Mouse (Mus musculus) left cerebral cortex, postnatal 14 days (tissue): ENCODE data around the gene Vmo1. TPM values are rescaled to one million over a fixed set of nuclear protein-coding genes. Genes with fewer than 3 reads are reported as not detected.
"Not testable (repeated sequence)": the region's sequence is repeated elsewhere in the genome, so short reads cannot be mapped to it uniquely, and the experiment has no call there.

ENCODE experiments used
- DNase-seq, 2 experiments: peaks; one replicate each; pipeline ENCODE4 v3.0.0; 2021 to 2022; ENCODE audit warnings: low spot score in 2 of 2, mixed read lengths in 1 of 2
- intact Hi-C: fragments of 180-260 bp; cut with DNase I; formaldehyde crosslinking; loops from one replicate; pipeline ENCODE4 v1.15.1; 2025
- long read RNA-seq, 2 experiments: library from polyadenylated mRNA; stranded (forward); transcript quantifications; one replicate each; pipeline ENCODE4 v2.0.0; 2021
- total RNA-seq, 2 experiments: library from RNA; stranded (reverse); gene quantifications; 2 replicates each; pipeline ENCODE4 v1.2.3; 2021

Vmo1 gene
- not detected for total RNA-seq
- long read RNA-seq, experiment 1, result 0 reads
- long read RNA-seq, experiment 2, result 0 reads

GRCm38 (mm10) chr11:70514288-70514687 is at the start of gene Vmo1:
TSS of gene Vmo1 (minus strand) at chr11:70514616.
- intact Hi-C loops, result no loop called here
- DNase-seq, result no peak

- peak in 1 of 2 experiments; percentile 34 for DNase-seq
- intact Hi-C loops, result loop anchor here (5.0 kb wide), 1 partner anchor 44 kb away; no protein-coding TSS in a partner anchor
These were observed 49.3 kb upstream of the Vmo1 start for GRCm38 (mm10) chr11:70563470-70564275.

- intact Hi-C loops, result loop anchor here (5.0 kb wide), 1 partner anchor 44 kb away; no protein-coding TSS in a partner anchor
- peak in 1 of 2 experiments; percentile 12 for DNase-seq
These were observed 48.6 kb upstream of the Vmo1 start for GRCm38 (mm10) chr11:70562995-70563469.

- intact Hi-C loops, result loop anchor here (5.0 kb wide), 1 partner anchor 45 kb away; no protein-coding TSS in a partner anchor
- peak; percentile 90 to 95 for DNase-seq
These were observed 48.0 kb upstream of the Vmo1 start, which contains the start of gene Mink1 for GRCm38 (mm10) chr11:70562287-70562994. TSS of gene Mink1 (plus strand) at chr11:70562881.

- intact Hi-C loops, result loop anchor here (5.0 kb wide), 1 partner anchor 45 kb away; no protein-coding TSS in a partner anchor
- DNase-seq, result no peak
These were observed 47.5 kb upstream of the Vmo1 start for GRCm38 (mm10) chr11:70561937-70562286.

GRCm38 (mm10) chr11:70557545-70557944 is 43.1 kb upstream of the Vmo1 start:
- intact Hi-C loops, result no loop called here
- no peak for DNase-seq

GRCm38 (mm10) chr11:70553940-70554339 is 39.5 kb upstream of the Vmo1 start:
- intact Hi-C loops, result no loop called here
- DNase-seq, result no peak

- DNase-seq, result no peak
- intact Hi-C loops, result no loop called here
These were observed 37.1 kb upstream of the Vmo1 start for GRCm38 (mm10) chr11:70551526-70551925.

GRCm38 (mm10) chr11:70544496-70544895 is 30.1 kb upstream of the Vmo1 start:
- intact Hi-C loops, result loop anchor here (5.0 kb wide), 1 partner anchor 63 kb away; no protein-coding TSS in a partner anchor
- no peak for DNase-seq

GRCm38 (mm10) chr11:70541415-70541814 is 27.0 kb upstream of the Vmo1 start:
- intact Hi-C loops, result loop anchor here (5.0 kb wide), 1 partner anchor 66 kb away; no protein-coding TSS in a partner anchor
- DNase-seq, result peak; percentile 21 to 31

- DNase-seq, result no peak
- intact Hi-C loops, result loop anchor here (5.0 kb wide), 1 partner anchor 66 kb away; no protein-coding TSS in a partner anchor
These were observed 26.5 kb upstream of the Vmo1 start for GRCm38 (mm10) chr11:70540928-70541327.

GRCm38 (mm10) chr11:70539877-70540587 is 25.6 kb upstream of the Vmo1 start, which contains the start of gene Pld2:
TSS of gene Pld2 (plus strand) at chr11:70540064.
- intact Hi-C loops, result loop anchor here (5.0 kb wide), 1 partner anchor 67 kb away; no protein-coding TSS in a partner anchor
- DNase-seq, result peak; percentile 64 to 77

- intact Hi-C loops, result no loop called here
- no peak for DNase-seq
These were observed 25.0 kb upstream of the Vmo1 start for GRCm38 (mm10) chr11:70539423-70539822.

- DNase-seq, result no peak
- intact Hi-C loops, result no loop called here
These were observed 18.4 kb upstream of the Vmo1 start, which contains the start of gene Gm40193 for GRCm38 (mm10) chr11:70532839-70533238. TSS of gene Gm40193 (minus strand) at chr11:70532939.

GRCm38 (mm10) chr11:70531065-70531464 is 16.6 kb upstream of the Vmo1 start:
- intact Hi-C loops, DNase-seq: not testable (repeated sequence)

- intact Hi-C loops, result no loop called here
- no peak for DNase-seq
These were observed 14.2 kb upstream of the Vmo1 start for GRCm38 (mm10) chr11:70528610-70529009.

GRCm38 (mm10) chr11:70526211-70526610 is 11.8 kb upstream of the Vmo1 start:
- DNase-seq, result no peak
- intact Hi-C loops, result no loop called here

- intact Hi-C loops, result no loop called here
- DNase-seq, result no peak
These were observed 11.3 kb upstream of the Vmo1 start for GRCm38 (mm10) chr11:70525726-70526125.

- intact Hi-C loops, result no loop called here
- peak; percentile 94 to 97 for DNase-seq
These were observed 10.8 kb upstream of the Vmo1 start, which contains the start of gene Psmb6 for GRCm38 (mm10) chr11:70525184-70525678. TSS of gene Psmb6 (plus strand) at chr11:70525367.
